Mouse (Mus musculus) layer of hippocampus, adult 11-12 months (tissue): ENCODE measurements around the gene Tmsb4x.

ENCODE experiments used
- DNase-seq: peaks from one replicate; pipeline ENCODE4 v3.0.0; 2022; ENCODE audit warnings: low spot score

The Tmsb4x gene

DNA sequence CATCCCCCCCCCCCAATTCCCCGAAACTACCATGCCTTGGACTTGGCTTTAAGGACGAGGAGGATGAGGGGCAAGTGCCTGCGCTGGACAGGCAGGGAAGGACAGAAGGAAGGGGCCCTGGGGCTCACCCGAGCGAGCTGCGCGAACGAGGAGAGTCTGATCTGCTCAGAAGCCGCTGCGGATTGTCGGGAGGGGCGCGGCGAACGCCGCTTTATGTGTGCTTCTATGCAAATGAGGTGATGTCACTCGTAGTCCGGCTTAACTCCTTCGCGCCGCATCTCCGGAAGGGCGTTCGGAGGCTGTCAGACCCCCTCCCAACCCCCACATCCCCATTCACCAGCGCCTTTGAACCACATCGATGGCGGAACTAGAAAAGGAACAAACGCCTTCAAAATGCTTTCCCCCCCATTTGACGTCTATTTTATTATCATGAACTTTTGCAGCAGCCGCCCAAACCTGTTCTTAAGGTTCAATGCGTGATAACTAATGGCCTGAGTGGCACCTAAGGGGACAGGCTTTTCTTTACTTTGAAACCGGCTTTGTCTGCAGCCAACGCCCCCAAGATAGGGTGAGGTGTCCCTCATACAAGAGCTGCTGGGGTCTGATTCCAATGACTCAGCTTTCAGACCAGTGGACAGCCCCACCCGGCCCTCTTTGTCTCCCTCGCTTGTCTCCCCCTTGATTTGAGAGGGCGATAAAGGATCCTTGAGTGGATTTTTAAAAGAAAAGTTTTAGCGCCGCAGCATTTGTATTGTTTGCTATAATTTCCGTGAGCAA is at the start of gene Tmsb4x:
Gene Tmsb4x, minus strand, starts transcription at position 338 of the 777 bp plus-strand sequence.
- DNase-seq = peak; percentile 83

DNA sequence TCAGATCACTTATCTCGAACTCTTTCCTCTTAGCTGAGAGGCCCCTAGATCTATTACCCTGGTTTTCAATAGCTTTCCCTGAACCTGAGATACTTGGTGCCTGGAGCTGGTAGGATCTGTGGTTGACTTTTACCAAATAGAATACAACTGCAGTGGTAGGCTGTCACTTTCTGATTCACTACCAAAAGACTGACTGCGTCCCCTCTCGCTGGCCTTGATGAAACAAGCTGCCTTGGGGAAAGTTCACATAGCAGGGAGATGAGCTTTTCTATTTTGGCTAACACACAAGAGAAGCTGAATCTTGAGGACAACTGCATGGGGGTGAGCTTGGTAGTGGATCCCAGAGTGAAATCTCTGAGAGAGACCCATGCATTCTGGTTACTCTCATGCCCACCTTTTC is 32.6 kb upstream of the Tmsb4x start:
- no peak for DNase-seq

DNA sequence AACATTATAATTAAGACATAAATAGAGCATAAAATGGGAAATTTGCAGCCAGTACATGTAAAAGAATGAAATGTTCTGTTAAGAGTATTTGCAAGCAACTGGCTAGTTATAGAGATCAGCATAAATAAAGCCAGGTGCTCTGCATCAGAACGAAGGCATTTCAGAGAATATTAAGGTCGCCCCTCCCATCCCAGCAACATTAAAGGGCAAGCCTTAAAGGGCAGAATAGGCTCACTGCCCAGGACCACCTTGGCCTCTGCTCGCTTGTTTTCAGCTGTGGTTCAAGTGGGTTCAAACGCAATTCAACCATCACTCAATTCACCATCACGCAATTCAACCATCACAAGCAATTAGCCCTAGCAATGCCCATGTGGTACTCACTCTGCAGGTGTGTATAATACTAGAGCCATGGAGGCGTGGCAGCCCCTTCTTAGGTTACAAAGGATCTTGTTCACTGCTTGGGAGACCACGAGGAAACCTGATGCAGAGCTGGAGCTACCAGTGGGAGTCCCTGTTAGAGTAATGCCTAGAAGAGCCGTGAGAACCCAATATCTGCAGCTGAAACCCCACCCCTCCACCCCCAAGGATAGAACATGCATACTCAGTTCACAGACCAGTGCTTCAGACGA is 30.3 kb upstream of the Tmsb4x start:
- no peak for DNase-seq

DNA sequence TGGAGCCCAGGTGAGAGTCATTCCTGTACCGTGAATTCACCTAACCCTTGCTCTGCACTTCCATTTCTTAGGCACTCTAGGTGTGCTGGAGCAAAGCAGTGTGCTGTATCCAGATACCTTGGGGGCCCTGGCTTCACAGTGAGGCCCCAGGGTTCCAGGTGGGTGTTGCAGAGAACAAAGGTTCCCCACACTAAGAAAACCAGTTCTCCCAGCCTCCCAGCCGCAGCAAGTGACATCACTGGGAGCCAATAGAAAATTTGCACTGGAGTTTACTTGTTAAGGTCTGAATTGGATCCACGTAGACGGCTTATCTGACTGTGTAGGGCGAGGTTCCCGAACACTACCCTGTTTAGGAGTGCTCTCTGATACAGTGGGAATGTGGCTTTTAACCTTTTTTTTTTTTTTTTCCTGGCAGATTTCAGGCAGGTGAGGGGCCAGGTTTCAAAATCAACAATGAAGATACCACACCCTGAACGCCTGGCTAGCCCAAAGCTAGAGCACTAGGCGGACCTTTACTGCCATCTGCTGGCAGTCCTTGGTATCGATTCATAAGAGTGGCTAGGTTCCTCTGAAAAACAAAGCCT is 24.1 kb upstream of the Tmsb4x start:
- peak; percentile 81 for DNase-seq

DNA sequence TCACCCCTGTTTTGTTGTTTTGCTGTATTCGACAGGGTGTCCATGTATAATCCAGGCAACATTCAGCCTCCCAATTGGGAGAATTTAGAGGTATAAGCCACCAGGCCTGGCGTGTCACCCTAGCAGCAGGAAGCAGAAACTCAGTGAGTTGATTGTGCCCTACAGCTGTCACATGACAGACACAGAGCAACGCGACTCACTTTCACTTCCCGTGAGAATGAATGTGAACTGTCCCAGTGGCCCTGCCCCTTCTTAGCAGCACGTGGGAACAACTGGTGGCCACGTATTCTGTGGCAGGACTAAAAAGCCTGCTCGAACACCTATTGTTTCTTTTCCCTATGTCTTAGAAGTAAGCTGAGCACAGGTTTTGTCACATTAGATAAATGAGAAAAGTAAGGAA is 22.0 kb upstream of the Tmsb4x start:
- DNase-seq = no peak

DNA sequence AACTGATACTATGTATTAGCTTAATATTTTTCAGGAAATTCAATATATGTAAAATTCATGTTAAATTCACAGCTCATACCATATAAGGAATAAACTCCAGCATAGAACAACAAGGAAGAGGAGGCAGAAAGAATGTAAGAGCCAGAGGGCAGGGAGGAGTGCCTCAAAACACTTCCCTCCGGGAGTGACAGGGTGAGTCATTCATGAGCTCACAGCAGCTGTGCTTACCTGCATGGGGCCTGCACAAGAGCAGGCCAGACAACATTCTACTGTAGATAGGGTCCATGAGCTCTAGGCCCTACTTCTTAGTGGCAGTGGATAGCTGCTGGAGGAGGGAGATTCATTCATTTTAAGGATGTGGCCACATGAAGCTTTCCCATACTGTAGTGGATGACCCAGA is 20.7 kb upstream of the Tmsb4x start:
- no peak for DNase-seq

DNA sequence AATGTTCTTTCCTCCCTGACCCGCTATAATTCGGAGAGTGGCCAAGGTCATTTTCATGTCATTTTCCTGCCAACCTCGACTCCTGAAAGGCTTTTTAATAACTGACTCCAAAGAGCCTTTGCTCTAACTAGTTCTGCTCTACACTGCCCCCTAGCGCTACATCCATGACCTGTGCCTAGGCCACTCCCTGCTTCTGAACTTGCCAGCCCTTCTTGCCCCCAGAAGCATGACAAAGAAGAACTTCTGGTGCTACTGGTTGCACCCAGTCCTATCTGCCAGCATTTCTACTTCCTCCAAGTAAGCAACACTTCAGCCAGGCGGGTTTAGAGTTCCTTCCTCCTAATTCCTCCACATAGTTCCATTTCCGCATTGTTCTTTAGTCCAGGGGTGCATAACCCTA is 20.1 kb upstream of the Tmsb4x start:
- peak; percentile 63 for DNase-seq

DNA sequence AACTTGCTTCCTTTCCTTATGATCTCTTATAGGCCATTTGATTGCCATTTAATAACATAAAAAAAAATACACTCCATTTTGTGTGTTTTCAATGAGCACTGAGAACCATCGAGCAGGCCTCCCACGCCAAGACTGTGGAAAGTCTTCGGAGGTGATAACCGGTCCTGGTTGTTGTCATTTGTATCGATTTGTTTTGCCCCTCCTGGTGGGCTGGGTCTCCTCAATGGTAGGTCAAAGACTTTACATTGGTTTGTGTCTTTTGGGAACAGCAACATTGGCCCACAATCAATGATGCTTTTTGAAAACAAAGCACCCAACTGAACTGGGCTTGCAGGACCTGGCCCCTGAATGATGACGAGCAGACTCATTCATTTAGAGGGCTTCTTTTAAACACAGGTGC is 18.6 kb upstream of the Tmsb4x start:
- DNase-seq = no peak

DNA sequence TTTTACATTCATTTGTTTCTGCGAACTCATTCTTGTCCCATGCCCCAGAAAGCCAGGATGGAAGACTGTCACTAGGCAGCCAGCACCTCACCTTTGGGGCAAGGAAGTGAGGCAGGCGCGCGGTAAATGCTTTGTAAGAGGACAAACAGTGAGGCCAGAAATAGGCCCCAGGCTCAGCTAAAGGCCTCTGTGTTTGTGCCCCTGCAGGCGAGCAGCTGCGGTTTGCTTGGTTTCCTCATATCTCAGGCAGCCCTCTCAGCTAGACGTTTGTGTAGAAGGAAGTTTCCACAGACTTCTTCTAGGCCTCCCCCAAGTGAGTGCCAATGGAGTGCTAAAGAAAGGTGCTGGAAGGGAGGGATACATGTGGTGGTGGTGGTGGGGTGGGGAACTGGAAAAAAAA is 18.0 kb upstream of the Tmsb4x start:
- no peak for DNase-seq

DNA sequence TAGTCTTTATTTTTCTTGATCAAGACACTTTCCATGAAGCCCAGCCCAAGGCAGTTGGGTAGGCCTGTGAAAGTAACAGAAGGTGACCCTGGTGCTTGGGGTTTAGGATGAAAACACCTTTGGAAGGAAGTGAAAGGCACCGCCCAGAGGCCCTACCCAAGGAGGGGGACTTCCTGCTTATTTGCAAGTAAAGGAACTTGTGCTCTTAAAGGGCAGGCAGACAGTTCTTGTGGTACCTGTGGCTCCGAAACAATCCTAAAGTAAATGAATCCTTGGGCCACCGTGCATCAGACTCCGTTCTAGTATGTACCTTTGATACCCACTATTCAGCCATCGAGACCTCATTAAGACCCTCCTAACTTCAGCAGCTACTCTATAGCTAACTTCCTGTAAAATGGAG is 17.5 kb upstream of the Tmsb4x start:
- no peak for DNase-seq

DNA sequence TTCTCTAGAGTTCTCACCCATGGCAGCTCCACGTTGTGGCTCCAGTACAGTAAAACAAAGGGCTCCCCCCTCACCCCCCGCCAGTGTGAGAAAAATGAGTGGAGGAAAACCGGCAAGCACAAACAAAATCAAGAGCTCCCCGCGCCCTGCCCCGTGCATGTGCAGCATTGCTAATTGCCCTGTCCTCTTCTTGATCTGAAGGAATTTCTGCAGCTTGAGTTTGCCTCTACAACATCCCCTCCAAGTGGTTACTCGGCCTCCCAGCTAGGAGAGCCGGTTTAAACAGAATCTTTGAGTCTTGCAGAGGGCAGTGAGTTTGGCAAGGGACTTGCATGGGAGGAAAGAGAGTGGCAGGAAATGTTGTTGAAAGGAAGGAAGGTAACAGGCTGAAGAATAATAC is 3.6 kb upstream of the Tmsb4x start:
- no peak for DNase-seq

DNA sequence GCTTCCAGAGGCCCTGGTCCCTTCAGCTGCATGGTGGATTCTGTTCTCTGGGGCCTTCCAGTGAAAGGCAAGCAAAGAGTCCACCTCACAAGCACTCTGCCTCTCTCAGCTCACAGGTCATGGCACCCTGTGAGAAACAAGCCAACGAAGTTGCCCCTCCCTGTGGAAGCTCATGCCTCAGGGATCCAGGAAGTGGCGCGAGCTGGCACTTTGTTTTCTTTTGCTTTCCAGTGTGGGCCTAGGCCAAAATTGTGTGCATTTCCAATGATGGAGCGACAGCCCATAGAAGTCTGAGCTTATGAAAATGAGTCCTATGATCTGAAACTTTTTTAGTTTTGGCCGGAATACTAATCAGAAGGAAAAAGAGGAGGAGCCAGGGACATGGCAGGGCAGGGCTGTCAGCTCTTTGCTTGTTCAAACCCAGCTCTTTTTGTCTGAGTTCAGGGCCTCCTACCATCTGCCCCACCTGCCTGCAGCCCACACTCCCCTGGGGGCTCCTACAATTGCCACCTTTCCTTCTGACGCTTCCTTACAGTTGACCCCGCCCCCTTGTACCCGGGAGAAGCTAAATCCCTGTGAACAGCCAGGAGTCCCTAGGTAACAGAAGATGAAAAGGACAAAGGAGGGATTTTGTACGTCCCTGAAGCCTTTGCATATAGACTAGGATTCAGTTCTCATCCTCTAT is 2.9 kb upstream of the Tmsb4x start:
- no peak for DNase-seq

DNA sequence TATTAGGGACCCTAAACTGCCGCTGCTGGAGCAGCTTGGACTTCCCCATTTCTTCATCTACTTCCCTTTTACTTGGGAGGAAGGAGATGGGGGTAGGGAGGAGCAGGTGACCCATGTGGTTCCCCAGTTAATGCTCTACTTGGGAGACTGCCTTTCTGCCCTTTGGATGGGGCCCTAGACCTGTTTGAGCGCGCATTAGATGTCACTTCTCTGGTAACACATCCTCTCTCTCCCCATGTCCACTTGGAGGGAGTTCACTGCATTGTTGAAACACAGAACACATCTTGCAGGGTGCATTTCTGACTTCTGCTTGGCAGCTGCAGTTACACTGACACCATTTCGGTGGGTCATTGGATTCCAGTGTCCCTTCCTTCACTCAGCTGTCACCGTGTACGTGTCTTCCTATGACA is 1.2 kb upstream of the Tmsb4x start:
- DNase-seq = no peak

DNA sequence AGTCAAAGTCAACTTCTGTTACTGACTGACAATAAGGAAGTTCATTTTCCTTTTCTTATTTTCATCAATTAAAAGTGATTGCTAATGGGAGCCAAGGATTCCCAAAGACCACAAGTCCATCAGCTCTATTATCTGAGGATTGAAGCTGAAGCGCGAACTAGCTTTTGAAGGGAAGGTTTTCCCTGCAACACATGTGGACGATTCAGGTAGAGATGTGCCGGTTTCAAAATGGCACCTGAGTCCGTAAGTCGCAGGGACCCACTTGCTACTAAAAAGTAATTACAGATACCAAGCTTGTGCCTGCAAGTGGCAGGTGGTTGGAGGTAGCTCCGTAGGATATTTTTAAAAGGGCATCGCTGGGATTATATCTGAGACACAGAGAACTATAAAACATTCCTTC is 713 bp upstream of the Tmsb4x start:
- no peak for DNase-seq

DNA sequence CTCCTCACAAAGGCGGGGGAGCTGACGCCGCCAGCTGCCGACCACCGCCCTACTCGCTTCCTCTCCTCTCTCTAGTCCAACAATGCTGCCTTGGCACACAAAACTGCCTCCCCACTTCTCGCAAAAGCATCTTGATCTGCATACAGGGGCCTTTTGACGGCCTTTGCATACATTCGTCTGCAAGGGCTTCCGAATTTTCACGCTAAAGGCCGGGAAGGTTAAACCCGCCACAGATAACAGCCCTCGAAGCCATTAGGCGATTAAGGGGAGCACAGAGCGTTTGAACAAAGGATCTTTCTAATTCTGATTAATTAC is 652 bp downstream of the Tmsb4x start:
- DNase-seq = peak; percentile 27

DNA sequence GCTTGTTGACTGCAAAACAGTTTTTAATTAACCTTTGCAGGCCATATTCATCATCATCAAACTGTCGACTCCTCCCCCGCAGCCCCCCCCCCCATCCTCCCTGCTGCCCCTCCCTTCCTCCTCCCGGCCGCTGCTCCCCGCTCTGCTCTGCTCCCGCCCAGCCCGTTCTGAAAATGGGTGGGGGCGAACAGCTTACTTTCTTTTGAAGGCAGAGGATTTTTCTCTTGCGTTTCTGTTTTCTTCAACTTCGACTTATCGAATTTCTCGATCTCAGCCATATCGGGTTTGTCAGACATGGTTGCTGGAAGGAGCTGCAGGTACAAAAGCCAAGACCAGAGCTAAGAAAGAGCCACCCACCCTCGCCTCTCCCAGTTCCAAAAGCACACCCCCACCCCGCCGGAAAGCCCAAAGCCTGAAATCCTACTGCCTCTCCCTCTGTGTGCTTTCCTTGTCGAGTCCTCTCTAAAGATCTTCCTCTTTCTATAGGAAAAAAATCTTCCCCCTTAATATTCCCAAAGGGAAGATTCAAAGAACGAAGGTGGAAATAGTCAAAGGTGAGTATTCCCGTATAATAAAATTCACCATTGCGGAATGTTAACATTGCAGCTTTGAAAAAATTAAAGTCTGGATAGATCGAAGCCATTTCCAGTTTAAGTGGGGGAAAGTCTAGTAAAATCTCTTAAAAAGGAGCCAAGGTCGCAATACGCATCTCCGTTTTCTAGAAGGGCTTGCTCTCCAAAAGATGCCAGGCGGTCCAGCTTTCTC is 1.2 kb downstream of the Tmsb4x start:
- no peak for DNase-seq

DNA sequence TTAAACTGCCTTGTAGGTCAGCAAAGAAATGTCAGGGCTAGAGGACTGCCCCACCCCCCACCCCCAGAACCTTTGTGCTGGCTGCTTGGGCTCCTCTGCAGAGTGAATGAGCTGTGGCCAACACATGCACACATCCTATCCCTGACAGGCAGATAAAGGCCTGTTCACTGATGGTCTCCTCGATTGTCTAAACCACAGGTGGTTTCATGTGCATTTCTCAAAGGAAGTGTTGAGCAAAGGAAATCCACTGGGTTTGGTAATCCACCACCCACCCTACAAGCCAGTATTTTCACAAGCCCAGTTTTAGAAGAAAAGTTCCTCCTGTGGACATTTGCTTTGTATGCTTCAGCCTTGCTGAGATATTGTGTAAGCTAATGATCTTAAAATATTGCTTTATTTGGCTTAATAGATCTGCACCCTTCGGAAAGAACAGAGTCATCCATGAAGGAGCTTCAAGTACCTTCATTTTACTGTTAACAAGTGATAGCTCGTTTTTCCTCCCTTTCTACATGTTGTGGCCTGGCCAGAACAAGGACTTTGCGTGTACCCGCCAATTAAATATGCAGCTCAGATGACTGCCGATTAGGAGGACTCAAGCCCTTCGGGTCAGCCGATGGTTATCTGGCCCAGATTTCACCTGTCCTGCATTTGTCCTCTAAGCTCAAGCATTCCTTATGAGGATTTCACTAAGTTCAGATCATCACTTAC is 3.1 kb downstream of the Tmsb4x start:
- peak; percentile 24 for DNase-seq

DNA sequence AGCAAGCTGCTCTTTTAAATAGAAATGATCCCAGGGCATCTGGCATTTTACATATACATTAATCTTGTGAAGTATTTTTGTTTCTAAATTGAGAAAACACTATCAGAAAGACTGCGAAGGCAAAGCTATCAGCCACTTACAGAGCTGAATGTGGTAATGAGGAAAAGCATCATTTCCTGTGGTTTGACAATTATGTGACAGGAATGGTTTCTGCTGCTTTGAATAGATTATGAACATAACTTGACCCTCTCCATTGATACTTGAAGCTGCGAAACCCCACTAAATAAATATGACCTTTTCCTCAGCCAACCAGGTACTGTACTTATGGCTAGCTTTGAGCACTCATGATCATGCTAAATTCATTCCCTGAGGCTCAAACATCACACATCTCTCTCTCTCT is 7.8 kb downstream of the Tmsb4x start:
- no peak for DNase-seq

DNA sequence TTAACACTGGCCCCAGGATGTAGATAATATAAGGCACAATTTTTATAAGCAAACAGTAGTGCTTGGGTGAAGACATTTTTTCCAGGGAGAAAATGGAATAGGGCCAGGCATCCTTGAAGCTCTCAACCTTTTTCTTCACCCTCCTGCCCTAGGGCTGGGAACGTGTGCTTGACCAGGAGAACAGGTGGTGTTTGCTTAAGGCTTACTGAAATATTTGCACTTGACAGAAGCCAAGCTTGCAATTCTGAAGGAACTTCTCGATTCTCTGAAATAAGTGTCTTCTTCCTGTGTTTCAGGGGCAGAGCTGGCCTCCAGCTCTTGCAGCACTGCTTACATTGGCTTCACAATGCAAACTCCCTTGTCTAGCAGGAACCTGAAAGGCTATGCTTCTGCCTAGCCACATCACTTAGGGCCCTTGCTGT is 13.9 kb downstream of the Tmsb4x start:
- no peak for DNase-seq

DNA sequence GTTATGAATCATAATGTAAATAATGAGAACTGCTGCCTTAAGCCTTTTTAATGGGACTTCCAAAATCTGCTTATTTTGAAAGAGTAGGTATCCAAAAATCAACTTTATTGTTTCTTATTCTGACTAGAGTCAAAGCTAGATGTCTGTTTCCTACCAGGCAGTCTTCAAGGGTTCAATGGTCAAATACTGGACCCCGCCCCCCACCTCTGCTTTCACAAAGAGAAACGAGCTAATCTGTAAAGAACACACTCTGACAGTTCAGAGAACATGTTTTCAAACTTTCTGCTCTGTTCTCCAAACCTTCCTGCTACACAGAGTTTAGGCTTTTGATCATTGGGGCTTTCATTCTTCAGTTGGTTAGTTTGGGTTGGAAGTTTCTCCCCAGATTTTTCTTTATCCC is 22.8 kb downstream of the Tmsb4x start:
- no peak for DNase-seq

DNA sequence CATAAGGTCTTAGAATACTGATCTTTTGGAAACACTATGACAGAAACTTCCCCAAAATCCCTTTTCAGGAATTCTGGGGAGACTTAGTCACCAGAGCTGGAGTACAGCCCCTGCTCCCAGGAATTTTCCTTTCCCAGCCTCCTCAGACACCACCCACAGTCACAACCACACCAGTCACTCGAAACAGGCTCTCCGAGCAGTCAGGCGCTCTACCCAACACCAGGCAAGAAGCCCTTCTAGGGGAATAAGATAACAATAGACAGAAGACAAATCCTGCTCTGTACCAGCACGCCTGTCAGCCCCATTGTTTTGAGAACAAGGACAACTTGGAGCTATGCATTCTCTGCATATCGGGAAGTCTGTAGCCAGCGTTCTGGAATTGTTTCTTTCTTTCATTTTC is 25.6 kb downstream of the Tmsb4x start:
- no peak for DNase-seq

DNA sequence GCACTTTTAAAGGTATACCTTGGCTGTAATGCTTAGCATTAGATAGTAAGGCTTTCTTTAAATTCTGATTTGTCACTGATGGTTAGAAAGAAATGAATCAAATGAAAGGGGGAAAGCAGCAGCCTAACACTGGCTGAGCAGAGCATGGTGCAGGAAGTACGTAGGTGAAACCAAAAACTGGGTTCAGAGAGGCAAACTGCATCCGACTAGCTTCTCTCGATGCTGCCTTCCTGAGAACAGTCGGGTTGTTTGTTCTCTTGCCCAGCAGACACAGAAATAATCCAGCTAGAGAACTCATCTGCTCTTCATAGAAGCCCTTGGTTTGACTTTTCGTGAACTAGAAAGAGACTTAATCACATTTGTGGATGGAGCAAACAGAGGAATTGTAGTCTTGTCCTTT is 26.7 kb downstream of the Tmsb4x start:
- no peak for DNase-seq
